Mouse (Mus musculus) liver, adult 2 months (tissue): ENCODE measurements around the gene Ttc39b.

ENCODE experiments used
- CTCF ChIP-seq: fragments of 200-500 bp; IDR thresholded peaks from 2 replicates; pipeline ENCODE4 v1.5.1; 2011; ENCODE audit warnings: low read depth, low read length, control low read depth
- POLR2A ChIP-seq: fragments of 200-500 bp; IDR thresholded peaks from 2 replicates; pipeline ENCODE4 v1.6.1; 2011; ENCODE audit warnings: low read length, control low read depth; ENCODE audit not compliant: insufficient read depth; ENCODE audit errors: extremely low read depth

DNA sequence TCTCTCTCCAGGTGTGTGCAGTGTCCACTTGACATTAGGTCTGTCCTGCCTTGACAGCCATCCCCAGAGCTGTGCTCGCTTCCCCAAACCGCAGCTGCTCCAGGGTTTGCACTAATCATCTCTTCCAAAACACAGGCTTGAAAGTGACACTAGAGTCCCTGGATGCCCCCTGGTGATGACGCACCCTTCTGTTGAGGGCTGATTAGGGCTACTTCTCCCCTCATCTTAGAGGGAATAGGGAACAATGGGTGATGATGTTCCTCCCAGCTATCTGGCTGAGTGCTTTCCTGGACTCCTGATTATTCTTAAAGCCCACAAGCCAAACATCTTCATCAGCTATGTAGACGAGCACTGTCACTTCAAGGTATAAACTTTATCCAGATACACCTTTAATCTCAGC lies 64.4 kb downstream of the Ttc39b start:
- TF ChIP-seq CTCF (no peak), POLR2A (no peak)
